Mouse (Mus musculus) telencephalon, adult 2 months (tissue): Measurements from ENCODE around the gene Cldn7.
"Not testable (repeated sequence)": the region's sequence is repeated elsewhere in the genome, so short reads cannot be mapped to it uniquely, and the experiment has no call there.

Source experiments
- DNase-seq: peaks from one replicate; pipeline ENCODE4 v3.0.0-alpha.2; 2011; ENCODE audit warnings: low read depth, low spot score

Cldn7 gene

DNA sequence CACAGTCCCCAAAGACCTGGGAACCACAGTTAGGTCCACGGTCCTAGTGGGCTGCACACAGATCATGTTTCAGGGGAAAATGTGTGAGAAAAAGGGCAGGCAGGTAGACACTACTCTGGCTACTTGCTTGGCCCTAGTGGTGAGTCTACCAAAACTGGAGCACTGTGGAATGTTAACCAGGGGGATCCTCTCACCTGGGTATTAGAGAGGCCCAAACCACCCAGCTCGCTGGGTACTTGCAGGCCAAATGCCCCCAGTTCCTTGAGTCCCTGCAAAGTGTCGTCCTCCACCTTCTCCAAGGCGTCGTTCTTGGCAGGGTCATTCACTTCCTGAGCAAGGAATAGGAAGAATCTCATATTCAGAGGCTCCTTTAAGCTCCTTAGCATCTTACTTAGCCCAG lies 49.5 kb downstream of the Cldn7 start:
- no peak for DNase-seq

DNA sequence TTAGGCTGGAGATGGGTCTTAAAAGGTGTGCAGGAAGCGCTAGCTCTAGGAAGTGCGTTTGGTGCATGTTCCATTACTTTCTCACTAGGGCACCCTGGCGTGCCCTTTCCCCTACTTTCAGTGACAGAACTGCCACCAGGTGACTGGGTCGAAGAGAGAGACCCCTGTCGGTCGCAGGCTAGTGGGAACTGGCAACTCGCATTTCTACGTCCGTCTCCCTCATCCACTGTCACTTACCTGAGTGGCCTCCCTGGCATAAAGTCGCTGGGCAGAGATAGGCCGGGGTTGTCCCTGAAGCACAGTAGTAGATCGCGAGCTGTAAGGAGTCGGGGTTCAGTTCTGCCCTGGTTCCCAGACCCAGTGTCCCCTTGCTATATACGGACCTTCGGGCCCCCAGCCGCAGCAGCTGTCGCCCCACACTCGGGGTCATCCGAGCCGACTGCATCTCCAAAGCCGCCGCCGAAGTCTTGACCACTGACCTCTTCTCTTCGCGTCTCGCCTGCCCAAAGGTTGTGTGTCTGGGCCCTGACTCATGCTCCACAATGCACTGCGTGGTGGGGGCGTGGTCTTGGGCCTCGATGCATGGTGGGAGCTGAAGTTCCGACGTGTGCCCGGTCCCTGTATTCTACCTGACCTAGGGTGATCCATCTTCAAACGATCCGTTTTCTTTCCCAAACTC lies 50.4 kb downstream of the Cldn7 start, which contains the start of gene Acadvl:
Gene Acadvl, minus strand, starts transcription at position 532 of the 679 bp plus-strand sequence.
- peak; percentile 79 for DNase-seq

DNA sequence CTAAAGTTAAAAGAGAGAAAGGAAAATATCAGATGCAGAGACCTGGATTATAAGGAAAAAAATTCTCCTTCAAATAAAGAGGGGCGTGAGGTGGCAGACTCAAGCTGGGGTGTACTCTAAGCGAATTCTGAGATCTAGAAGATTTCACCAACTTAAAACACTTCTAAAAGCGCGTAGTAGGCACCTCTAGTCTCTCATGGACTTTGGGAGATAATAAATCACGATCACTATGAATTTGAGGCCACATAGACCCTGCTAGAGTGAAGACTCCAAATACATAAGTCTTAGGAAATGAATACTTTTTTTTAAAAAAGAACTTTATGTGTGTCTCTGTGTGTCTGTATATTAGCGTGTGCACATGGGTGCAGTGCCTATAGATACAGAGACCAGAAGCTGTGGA lies 51.1 kb downstream of the Cldn7 start:
- no peak for DNase-seq

DNA sequence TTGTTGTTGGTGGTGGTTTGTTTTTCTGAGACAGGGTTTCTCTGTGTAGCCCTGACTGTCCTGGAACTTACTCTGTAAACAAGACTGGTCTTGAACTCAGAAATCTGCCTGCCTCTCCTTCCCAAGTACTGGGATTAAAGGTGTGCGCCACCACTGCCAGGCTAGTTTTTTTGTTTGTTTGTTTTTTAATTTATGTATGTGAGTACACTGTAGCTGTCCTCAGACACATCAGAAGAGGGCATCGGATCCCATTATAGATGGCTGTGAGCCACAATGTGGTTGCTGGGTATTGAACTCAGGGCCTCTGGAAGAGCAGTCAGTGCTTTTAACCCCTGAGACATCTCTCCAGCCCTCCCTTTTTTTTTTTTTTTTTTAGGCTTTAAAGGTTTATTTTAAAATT lies 51.6 kb downstream of the Cldn7 start:
- DNase-seq, result not testable (repeated sequence)

DNA sequence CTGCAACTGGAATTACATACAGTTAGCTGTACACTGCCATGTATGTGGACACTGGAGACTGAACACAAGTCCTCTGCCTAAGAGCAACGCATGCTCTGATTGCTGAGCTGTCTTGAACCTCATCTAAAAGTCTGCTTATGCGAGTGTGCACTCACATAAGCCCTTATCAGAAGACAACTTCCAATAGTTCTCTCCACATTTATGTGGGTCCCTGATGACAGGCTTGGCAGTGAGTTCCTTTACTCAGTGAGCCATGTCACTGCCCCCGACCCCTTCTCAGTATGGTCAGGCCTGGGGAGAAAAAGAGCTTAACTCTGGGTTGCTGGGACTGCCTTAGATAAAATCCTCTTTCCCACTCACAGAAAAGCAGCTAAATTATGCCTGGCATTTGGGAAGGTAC lies 52.1 kb downstream of the Cldn7 start, which contains the start of gene Dlg4:
Gene Dlg4, plus strand, starts transcription at position 274 of the 400 bp plus-strand sequence.
- DNase-seq, result no peak

DNA sequence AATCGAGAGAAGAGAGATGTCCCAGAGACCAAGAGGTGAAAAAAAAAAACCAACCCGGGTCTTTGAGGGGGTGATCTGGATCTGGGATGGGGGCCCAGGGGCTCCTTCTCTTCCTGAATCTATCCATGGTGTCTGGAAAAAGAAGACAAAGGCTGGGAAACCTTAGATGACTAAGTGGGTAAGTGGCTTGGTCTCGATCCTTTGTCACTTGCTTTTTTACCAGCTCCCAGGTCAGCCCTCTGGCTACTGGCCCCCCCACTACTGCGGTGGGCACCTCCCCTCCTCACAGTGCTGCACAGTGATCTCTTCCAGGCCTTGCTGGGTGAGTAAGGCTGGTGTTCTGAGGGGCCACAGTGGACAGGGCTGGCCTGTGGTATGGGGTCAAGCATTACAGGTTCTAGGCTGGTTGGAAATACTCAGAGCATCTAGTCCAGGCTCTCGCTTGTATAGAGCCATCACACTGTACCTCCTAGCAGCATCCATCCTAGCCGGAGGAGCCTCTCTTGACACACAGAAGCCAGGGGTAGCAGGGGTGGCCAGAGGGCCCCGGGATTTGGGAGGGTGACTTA lies 52.7 kb downstream of the Cldn7 start:
- no peak for DNase-seq
